Mouse (Mus musculus): ENCODE data around the gene Tcf7l1. TPM values are rescaled to one million over a fixed set of nuclear protein-coding genes. Genes with fewer than 3 reads are reported as not detected.

The Tcf7l1 gene
- polyA plus RNA-seq, 1 experiment from 2014 or later = 21.7 TPM

GRCm38 (mm10) chr6:72593011-72593803, 195.8 kb downstream of the Tcf7l1 start:
- 87% methylated on average over 6 of the region's 6 CpGs for WGBS

GRCm38 (mm10) chr6:72590111-72590510, 198.9 kb downstream of the Tcf7l1 start:
- H3K27me3 ChIP-seq = no peaks in the 10 kb centered on the region
- H3K27ac ChIP-seq (replicated peaks) = no peak overlapping the region
- ATAC-seq (ENCODE audit: low FRiP score, low read depth) = no peak
- no peaks in the 10 kb centered on the region for H3K9me3 ChIP-seq
- H3K4me1 ChIP-seq = no peaks in the 10 kb centered on the region
- H3K4me2 ChIP-seq (replicated peaks) = no peak overlapping the region
- no peaks in the 10 kb centered on the region for H3K36me3 ChIP-seq
- H3K9ac ChIP-seq (replicated peaks) = no peak overlapping the region
- no peak overlapping the region for H3K4me3 ChIP-seq

More at GRCm38 (mm10) chr6:72593011-72593803, 195.8 kb downstream of the Tcf7l1 start:
- H3K4me1 ChIP-seq = peaks cover 11% of the 10 kb centered on the region
- H3K9me3 ChIP-seq = no peaks in the 10 kb centered on the region
- no peak overlapping the region for H3K27ac ChIP-seq (replicated peaks)
- no peaks in the 10 kb centered on the region for H3K36me3 ChIP-seq
- H3K9ac ChIP-seq (replicated peaks) = no peak overlapping the region
- no peak overlapping the region for H3K4me2 ChIP-seq (replicated peaks)
- H3K27me3 ChIP-seq = no peaks in the 10 kb centered on the region
- no peak for ATAC-seq (ENCODE audit: low FRiP score, low read depth)
- no peak overlapping the region for H3K4me3 ChIP-seq

GRCm38 (mm10) chr6:72588307-72588706, 200.7 kb downstream of the Tcf7l1 start:
- no peak overlapping the region for H3K9ac ChIP-seq (replicated peaks)
- no peak overlapping the region for H3K4me3 ChIP-seq
- no peaks in the 10 kb centered on the region for H3K4me1 ChIP-seq
- no peak overlapping the region for H3K4me2 ChIP-seq (replicated peaks)
- no peaks in the 10 kb centered on the region for H3K27me3 ChIP-seq
- H3K36me3 ChIP-seq = no peaks in the 10 kb centered on the region
- H3K27ac ChIP-seq (replicated peaks) = no peak overlapping the region
- no peaks in the 10 kb centered on the region for H3K9me3 ChIP-seq
- no peak for ATAC-seq (ENCODE audit: low FRiP score, low read depth)

- Histone ChIP-seq H3K9me3 (no peaks in the 10 kb centered on the region), H3K4me2 (replicated peaks) (no peak overlapping the region), H3K27ac (replicated peaks) (no peak overlapping the region), H3K27me3 (no peaks in the 10 kb centered on the region), H3K36me3 (no peaks in the 10 kb centered on the region), H3K4me1 (no peaks in the 10 kb centered on the region), H3K4me3 (no peak overlapping the region), H3K9ac (replicated peaks) (no peak overlapping the region)
- 88% methylated on average over 3 of the region's 3 CpGs for WGBS
- ATAC-seq (ENCODE audit: low FRiP score, low read depth) = no peak
Observed at GRCm38 (mm10) chr6:72586701-72587100, 202.4 kb downstream of the Tcf7l1 start.

GRCm38 (mm10) chr6:72584154-72584553, 204.9 kb downstream of the Tcf7l1 start:
- no peak for ATAC-seq (ENCODE audit: low FRiP score, low read depth)
- no peaks in the 10 kb centered on the region for H3K9me3 ChIP-seq
- H3K4me1 ChIP-seq = no peaks in the 10 kb centered on the region
- H3K9ac ChIP-seq (replicated peaks) = no peak overlapping the region
- no peak overlapping the region for H3K4me2 ChIP-seq (replicated peaks)
- no peak overlapping the region for H3K27ac ChIP-seq (replicated peaks)
- no peak overlapping the region for H3K4me3 ChIP-seq
- H3K36me3 ChIP-seq = peaks cover 5% of the 10 kb centered on the region; the same call in 1 of the 2 replicates
- H3K27me3 ChIP-seq = no peaks in the 10 kb centered on the region
- WGBS = 90% methylated on average over 11 of the region's 11 CpGs

GRCm38 (mm10) chr6:72583211-72583839, 205.7 kb downstream of the Tcf7l1 start:
- Histone ChIP-seq H3K9ac (replicated peaks) (no peak overlapping the region), H3K4me3 (no peak overlapping the region), H3K9me3 (no peaks in the 10 kb centered on the region), H3K4me2 (replicated peaks) (no peak overlapping the region), H3K4me1 (no peaks in the 10 kb centered on the region), H3K27me3 (no peaks in the 10 kb centered on the region), H3K27ac (replicated peaks) (no peak overlapping the region), H3K36me3 (peaks cover 12% of the 10 kb centered on the region; the same call in 1 of the 2 replicates)
- 86% methylated on average over 4 of the region's 4 CpGs for WGBS
- ATAC-seq (ENCODE audit: low FRiP score, low read depth) = no peak

GRCm38 (mm10) chr6:72581625-72582382, 207.2 kb downstream of the Tcf7l1 start:
- 73% methylated on average over 11 of the region's 11 CpGs for WGBS
- no peak overlapping the region for H3K27ac ChIP-seq (replicated peaks)
- no peaks in the 10 kb centered on the region for H3K4me1 ChIP-seq
- H3K9me3 ChIP-seq = no peaks in the 10 kb centered on the region
- H3K4me3 ChIP-seq = no peak overlapping the region
- H3K27me3 ChIP-seq = no peaks in the 10 kb centered on the region
- no peak overlapping the region for H3K4me2 ChIP-seq (replicated peaks)
- no peak for ATAC-seq (ENCODE audit: low FRiP score, low read depth)
- H3K9ac ChIP-seq (replicated peaks) = no peak overlapping the region
- peaks cover 12% of the 10 kb centered on the region for H3K36me3 ChIP-seq

Other genes with a start within 250 kb of the Tcf7l1 start
- 5.8 and 6.1 TPM in 2 replicates for gene Capg, start 244.9 kb downstream of the Tcf7l1 start, polyA plus RNA-seq (2016; fragmentation: Nextera tagmentation; extraction: Ambion mirVana)
- gene Elmod3, start 190.8 kb downstream of the Tcf7l1 start, polyA plus RNA-seq (2016; fragmentation: Nextera tagmentation; extraction: Ambion mirVana) = 14.3 and 18.3 TPM in 2 replicates
- 4.4 and 6.9 TPM in 2 replicates for gene Retsat, start 190.8 kb downstream of the Tcf7l1 start, polyA plus RNA-seq (2016; fragmentation: Nextera tagmentation; extraction: Ambion mirVana)
- 38.6 and 39.2 TPM in 2 replicates for gene Tgoln1, start 172.3 kb downstream of the Tcf7l1 start, polyA plus RNA-seq (2016; fragmentation: Nextera tagmentation; extraction: Ambion mirVana)
- 33.9 and 34.3 TPM in 2 replicates for gene Kcmf1, start 110.7 kb upstream of the Tcf7l1 start, polyA plus RNA-seq (2016; fragmentation: Nextera tagmentation; extraction: Ambion mirVana)
- 4,656 and 4,735 TPM in 2 replicates for gene Tmsb10, start 169.5 kb upstream of the Tcf7l1 start, polyA plus RNA-seq (2016; fragmentation: Nextera tagmentation; extraction: Ambion mirVana)

Measured in midbrain, embryonic 12.5 days (tissue).